Mouse (Mus musculus) forelimb bud, embryonic 11.5 days (tissue): ENCODE results near the gene Actb.

ENCODE experiments used
- DNase-seq: peaks from one replicate; pipeline ENCODE4 v3.0.0-alpha.2; 2012; ENCODE audit warnings: low read depth, low spot score

Gene Actb

DNA sequence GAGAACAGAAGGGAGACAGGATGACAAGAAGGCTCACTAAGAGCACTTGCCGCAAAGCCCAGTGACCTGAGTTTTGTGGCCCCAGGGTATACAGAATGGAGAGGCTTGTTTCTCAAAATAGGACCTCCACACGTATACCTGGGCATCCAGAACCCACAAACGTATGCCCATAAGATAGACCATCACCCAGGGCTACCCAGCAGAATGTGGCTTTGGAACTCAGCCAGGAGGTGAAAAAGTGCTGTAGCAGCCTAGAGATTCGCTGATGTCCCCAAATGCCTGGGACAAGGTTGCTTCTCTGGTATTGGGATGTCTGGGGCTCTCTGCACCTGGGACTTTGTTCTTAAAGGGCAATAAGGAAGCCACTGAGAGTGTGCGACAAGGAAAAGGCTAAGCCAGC lies 15.7 kb upstream of the Actb start:
- DNase-seq: no peak

DNA sequence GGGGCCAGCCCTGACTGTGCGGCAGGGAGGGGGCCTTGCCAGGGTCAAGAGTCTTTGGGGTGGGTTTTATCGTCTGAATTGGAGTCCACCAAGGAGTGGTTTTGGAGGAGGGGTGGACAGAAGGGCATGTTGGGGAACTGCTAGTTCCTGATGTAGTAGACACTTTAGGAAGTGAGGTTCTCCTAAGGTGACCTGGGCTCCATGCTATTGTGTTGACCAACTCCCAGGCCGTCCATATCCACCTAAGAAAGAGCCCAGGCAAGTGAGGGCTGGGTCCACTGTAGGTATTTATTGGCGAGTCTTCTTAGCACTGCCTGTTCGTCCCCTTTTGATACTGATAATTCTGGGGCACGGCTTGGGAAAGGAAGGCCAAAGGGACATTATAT lies 14.5 kb upstream of the Actb start:
- no peak for DNase-seq

DNA sequence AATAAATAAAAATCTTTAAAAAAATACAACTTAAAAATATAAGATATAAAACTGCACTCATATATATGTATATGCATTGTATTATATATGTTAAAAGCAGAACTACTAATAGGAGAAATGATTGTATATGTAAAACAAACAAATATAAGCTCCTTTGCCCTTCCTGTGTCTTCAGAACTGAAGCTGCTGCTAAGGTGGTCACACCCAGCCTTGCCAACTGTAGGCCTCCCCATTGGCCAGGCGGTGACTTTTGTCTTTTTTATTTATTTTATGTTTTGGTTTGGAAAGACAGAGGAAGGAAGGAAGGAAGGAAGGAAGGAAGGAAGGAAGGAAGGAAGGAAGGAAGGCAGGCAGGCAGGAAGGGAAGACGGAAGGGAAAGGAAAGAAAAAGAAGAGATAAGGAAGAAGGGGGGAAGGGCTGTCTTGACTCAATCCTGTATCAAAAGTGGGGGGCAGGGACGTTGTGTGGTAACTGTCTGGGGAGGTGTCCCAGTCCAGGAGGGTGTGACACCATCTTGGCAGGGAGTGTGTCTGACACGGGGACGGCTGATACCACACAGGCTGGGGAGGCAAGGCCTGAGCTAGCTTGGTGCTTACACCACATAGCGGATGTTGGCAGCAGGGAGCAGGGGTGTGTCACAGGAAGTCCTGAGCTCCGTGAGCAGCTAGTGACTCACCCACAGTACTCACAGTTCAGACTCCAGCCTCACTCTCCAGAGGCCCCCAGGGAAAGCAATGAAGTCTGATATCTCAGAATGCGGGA lies 13.9 kb upstream of the Actb start:
- DNase-seq: no peak

DNA sequence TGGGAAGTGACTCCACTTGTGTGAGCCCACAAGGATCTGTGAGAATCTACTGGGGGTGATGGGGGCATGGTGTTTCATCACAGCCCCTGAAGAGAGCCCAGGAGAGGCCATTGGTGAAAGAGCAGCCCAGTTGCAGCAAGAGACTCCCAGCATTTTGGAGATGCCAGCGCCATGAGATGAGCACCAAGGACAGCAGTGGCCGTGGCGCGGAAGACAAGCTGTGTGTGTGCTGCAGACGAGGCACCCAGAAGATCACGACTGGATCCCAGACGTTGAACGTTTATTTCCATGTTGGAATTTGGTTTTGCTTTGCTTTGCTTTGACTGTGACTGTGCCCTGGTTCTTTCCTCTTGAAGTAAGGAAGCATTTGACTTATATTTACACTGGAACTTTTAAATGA lies 10.8 kb upstream of the Actb start:
- no peak for DNase-seq

DNA sequence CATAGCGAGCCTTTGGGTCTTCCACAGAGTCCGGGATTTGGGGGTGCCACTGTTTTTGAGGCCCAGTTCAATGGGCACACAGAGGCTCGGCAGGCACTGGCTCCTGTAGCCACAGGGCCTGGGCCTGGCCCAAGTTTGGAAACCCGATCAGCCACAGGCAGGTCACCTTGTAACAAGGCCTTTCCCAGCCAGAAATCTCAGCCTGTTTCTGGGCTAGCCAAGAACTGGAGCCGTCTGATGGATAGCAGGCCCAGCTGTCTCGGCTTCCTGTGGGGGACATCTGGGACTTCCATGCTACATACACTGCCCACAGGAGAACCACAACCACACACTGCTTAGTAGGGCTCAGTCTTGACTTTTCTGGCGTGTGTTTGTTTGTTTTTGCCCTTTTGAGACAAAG lies 10.0 kb upstream of the Actb start:
- DNase-seq: no peak

DNA sequence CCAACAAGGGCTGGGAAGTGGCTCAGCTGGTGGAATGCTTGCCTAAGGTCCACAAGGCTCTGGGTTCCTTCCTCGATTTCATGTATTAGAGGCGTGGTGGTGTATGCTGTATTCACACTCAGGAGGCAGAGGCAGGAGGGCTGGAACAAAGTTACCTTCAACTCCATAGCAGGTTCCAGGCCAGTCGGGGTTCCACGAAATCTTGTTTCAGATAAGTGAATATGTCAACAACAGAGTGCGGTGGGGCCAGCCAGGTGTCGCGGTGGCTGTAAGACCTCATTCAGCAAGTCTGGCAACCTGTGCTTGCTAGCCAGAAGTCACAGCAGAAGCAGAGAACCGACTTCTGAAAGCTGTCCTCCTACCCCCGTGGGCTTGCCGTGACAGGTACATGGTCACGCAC lies 8.7 kb upstream of the Actb start:
- no peak for DNase-seq

DNA sequence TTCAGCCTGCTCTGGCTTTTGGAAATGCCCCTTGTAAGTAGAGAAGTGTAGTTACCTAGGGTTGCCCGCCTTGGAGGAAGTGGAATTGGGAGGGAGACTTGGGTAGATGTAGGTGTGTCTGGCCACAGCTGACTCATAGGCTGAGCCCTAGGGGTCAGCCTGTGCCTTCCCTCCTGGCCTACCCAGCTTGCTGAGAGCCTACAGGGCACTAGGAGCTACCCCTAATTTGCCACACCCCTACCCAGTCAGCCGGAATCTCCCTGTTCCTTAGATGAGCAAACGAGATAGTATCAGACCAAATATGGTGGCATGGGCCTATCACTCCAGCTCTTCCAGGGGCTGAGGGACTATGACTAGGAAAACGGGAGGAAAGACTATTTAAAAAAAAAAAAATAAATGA lies 6.2 kb upstream of the Actb start:
- DNase-seq: no peak

DNA sequence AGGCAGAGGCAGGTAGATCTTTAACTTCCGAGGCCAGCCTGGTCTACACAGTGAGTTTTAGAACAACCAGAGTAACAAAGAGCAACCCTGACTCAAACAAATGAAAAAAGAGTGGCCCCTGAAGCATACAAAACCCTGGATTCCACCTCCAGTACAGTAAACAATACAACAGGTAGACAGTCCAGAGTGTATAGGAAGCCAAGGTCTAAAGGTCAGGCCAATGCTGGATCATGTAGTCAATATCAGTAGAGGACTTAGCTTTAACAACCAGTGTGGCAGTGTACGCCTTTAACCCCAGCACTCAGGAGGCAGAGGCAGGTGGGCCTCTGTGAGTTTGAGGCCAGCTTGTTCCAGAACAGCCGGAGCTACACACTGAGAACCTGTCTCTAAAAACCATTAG lies 5.8 kb upstream of the Actb start:
- no peak for DNase-seq

DNA sequence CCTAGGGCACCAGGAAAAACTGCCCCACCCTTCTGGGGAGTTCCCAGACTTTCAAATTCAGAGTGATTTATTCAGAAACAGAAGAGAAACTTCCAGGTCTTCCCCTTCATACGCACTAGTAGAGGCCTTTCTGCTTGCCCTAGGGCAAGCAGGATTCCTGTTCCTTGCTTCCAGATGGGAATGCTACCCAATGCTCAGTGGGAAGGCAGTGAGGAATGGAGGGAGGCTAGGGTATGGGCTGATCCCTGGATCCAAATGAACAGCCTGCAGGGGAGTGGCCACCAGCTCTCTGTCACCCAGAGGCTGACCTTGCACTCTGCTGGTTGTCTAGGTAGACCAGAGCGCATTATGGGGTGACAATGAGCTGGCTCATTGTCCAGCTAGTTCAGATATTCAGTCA lies 5.1 kb upstream of the Actb start:
- no peak for DNase-seq

DNA sequence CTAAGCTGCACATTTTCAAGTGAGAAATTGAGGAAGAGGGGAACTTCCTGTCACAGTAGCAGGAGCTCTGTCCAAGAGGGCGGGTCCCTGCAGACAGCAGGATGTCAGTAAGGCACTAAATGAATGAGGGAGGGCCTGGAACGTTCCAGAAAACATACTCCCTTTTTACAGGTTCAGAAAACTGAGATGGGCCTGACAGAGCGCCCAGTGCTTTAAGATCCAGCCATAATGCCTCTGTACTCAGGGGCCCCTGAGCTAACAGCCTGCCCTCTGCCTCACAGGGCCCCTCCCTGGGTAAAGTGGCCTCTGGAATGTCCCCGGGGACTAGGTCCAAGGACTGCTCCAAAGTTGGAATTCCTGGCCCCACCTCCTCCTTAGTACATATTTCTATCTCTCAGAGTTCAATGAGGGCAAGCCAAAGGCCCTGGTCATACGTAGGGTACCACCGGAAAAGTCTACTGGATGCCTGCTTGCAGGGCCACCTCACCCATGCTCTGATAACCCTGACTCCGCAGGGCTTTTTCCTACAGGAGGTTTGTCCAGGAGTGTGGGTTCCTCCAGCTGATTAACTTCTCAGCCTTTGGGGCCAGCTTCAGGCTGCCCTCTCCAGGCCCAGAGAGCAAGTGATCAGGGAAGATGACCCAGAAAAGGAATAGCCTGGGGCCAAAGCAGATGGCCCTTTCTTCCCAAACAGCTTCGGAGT lies 3.2 kb upstream of the Actb start:
- DNase-seq: no peak

DNA sequence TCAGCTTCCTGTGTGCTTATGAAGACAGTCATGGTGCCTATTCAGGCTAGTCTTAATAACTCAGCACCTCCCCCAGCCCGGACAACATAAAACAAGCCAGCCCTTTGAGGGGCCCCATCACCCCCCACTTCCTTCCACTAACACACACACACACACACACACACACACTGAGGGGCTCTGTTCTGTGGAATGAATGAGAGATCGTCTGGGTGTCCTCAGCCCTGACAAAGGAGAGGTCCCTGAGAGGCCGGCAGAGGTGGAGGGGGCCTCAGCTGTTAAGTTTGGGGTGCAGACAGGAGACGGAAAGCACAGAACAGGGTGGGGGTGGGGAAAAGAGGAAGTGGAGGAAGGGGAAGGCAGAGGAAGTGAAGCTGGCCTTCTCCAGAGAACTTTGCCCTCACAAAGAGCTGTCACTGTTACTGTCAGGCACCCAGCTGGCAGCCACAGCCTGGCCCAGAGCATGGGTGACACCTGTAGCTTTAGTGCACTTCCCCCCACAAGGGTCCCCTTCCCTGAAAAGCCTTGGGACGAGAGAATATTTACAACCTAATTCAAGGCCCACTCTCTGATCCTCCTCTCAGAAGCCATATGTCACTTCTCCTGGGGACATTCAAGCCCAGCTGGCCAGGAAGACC lies 2.5 kb upstream of the Actb start:
- DNase-seq: no peak

DNA sequence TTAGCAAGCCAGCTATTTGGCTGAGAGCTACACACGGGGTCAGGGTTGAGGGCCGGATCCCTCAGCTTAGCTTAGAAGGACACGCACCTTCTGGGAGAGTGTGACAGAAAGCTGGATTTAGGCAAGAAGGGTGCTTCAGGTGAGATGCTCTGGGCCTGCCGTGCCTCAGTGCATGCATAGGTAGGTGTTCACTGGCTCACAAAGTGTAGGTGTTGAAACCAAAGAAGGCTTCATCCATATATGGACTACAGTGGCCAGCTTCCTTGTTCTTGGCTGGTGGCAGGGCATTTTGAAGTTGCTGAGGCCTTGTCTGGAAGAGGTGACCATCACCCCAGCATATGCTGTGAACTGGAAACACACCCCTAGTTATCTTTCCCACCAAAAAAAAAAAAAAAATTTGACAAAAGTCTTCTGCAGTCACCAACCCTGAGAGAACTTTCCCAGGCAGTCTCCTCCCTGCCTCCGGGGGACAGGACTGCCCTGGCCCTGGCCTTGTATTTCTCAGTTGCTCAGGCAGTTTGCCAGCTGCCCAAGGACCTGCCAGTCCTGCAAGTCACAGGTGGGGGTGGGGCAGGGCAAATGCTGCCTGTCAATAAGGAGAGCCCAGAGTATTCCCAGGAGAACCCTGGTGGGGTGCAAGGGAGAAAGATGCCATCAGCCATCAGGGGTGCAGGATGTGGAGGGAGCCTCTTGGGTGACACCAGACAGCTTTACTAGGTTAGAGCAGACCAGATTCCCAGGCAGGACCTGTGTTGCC lies 1.4 kb upstream of the Actb start:
- DNase-seq: no peak

DNA sequence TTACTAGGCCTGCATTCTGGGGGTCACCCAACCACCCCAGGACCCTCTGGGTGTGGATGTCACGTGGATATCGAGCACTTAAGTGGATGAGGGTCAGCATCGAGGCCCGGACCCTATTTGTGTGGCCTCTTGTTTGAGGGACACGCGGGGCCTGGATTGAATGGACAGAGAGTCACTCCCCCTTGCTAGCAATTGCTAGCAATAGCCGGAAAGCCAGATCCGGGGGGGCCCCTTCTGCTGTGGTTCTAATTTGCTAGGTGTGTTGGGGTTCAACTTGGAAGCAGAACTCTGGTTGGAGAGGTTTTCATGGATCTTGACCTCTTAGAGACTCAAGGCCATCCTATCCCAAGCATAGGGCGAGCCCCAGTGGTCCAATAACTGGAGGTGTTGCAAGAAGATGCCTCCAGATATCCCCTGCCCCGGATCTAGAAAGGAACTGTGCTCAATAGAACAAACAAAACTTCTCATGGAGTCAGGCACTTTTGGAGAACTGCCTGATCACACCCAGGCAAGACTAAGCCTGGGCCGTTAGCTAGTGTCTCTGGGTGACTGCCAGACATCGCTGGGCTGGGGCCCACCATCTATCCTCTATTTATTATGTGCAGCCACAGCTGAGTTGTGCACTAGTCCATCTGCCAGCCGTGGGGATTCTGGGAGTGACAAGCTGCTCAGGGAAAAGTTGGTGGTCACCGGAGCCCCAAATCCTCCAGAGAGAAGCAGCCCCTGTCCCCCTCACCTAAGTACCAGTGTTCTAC lies 671 bp upstream of the Actb start:
- no peak for DNase-seq

DNA sequence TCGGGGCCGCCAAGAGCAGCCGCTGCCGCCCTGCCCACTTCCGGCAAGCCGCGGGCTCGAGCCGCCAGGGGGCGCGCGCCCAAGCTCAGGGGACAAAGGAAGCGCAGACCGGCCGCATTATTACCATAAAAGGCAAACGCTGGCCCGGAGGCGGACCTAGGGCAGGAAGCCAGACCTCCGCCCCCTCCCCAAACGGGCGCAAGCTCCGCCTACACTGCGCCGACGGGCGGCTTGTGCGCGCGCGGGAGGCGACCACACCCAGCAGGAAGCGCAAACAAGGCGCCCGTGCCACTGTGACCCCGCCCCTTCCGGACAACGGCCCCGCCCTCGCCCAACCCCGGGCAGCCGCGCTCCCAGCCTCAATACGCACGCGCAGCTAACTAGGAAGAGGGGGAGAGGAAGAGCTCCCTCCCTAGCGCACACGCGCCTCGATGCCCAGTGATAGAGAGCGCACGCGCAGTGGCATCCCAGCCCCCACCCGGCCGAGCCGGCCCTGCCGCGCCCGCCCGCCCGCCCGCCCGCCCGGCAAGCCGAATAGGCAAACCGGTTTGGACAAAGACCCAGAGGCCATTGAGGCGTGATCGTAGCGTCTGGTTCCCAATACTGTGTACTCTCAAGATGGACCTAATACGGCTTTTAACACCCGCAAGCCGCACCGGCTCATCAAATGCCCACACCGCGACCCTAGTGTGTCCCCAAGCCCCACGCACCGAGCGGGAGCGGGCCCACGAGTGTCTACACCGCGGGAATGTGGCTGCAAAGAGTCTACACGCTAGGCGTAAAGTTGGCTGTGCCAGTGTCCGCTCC lies 626 bp downstream of the Actb start:
- DNase-seq: peak; percentile 96

DNA sequence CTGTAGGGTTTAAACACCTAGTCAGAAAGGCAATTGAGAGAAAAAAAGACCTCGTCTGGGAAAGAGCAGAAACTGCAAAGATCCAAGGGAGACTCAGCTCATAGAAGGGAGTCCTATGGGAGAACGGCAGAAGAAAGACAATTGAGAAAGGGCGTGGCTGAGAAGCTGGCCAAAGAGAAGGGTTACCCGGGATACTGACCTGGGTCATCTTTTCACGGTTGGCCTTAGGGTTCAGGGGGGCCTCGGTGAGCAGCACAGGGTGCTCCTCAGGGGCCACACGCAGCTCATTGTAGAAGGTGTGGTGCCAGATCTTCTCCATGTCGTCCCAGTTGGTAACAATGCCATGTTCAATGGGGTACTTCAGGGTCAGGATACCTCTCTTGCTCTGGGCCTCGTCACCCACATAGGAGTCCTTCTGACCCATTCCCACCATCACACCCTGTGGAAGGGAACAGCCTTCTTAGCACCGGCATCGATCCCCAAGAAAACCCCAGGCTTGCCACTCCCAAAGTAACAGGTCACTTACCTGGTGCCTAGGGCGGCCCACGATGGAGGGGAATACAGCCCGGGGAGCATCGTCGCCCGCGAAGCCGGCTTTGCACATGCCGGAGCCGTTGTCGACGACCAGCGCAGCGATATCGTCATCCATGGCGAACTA lies 1.4 kb downstream of the Actb start:
- DNase-seq: no peak

DNA sequence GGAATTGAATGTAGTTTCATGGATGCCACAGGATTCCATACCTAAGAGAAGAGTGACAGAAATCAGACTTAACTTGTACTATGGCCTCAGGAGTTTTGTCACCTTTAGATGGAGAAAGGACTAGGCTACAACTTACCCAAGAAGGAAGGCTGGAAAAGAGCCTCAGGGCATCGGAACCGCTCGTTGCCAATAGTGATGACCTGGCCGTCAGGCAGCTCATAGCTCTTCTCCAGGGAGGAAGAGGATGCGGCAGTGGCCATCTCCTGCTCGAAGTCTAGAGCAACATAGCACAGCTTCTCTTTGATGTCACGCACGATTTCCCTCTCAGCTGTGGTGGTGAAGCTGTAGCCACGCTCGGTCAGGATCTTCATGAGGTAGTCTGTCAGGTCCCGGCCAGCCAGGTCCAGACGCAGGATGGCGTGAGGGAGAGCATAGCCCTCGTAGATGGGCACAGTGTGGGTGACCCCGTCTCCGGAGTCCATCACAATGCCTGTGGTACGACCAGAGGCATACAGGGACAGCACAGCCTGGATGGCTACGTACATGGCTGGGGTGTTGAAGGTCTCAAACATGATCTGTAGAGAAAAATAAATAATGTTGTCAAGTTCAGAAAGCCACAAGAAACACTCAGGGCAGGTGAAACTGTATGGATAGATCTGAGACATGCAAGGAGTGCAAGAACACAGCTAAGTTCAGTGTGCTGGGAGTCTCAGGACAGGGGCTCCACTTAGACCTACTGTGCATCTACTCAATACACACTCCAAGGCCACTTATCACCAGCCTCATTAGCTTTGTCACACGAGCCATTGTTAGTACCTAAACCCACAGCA lies 2.1 kb downstream of the Actb start:
- no peak for DNase-seq

DNA sequence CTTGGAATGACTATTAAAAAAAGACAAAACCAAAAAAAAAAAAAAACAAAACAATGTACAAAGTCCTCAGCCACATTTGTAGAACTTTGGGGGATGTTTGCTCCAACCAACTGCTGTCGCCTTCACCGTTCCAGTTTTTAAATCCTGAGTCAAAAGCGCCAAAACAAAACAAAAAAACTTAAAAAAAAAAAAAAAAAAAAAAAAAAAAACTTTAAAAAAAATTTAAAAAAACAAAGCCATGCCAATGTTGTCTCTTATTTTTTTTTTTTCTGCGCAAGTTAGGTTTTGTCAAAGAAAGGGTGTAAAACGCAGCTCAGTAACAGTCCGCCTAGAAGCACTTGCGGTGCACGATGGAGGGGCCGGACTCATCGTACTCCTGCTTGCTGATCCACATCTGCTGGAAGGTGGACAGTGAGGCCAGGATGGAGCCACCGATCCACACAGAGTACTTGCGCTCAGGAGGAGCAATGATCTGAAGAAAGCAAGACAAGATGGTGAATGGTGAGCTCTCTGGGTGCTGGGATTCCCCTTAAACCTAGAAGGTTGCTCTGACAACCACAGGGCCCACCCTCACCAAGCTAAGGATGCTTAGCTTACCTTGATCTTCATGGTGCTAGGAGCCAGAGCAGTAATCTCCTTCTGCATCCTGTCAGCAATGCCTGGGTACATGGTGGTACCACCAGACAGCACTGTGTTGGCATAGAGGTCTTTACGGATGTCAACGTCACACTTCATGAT lies 2.9 kb downstream of the Actb start:
- no peak for DNase-seq

DNA sequence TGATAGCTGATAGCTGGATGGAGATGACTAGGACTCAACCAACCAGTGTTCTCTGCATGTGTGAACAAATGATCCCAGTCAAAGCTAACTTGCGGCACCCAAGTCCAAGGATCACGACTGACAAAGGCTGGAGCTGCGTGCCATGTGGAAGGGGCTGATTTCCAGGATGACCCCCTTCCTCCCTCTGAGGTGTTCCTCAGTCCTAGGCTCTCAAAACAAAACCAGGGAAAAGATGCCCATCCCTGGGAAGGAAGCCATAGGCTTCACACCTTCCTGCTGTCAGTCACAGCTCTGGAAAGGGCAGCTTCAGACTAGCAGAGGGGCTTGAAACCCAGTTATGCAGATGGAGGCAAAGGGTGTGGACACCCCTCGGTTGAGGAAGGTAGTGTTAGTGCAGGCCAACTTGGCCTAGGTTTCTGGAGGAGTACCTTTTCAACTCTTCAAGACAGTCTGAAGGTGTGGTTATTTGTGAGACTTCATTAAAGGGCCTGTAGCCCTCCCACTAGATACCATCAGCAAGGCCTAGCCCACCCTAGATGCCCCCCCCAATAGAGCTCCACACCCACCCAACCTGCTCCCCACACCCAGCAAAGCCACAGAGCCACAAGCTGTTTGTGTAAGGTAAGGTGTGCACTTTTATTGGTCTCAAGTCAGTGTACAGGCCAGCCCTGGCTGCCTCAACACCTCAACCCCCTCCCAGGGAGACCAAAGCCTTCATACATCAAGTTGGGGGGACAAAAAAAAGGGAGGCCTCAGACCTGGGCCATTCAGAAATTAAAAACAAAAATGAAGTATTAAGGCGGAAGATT lies 3.8 kb downstream of the Actb start:
- no peak for DNase-seq
